Mouse (Mus musculus) liver, embryonic 15.5 days (tissue): ENCODE measurements around the gene Rasd1. TPM values are rescaled to one million over a fixed set of nuclear protein-coding genes. Genes with fewer than 3 reads are reported as not detected.

Experiments
- ATAC-seq: fragments of 200-750 bp; cut with Nextera tagmentation; 2 replicates; pipeline ENCODE4 v1.8.0; 2017; ENCODE audit warnings: moderate number of reproducible peaks, mild to moderate bottlenecking, moderate library complexity; ENCODE audit not compliant: insufficient read depth
- H3K27ac ChIP-seq: fragments of 300-500 bp; sonication (generic); replicated peaks from 2 replicates; pipeline ENCODE4 v1.5.1; 2015; ENCODE audit warnings: mild to moderate bottlenecking, inconsistent platforms
- H3K27me3 ChIP-seq: fragments of 300-500 bp; sonication (generic); 2 replicates; pipeline ENCODE4 v1.6.1; 2015; ENCODE audit warnings: mild to moderate bottlenecking, inconsistent platforms
- H3K36me3 ChIP-seq: fragments of 300-500 bp; sonication (generic); replicated peaks from 2 replicates; pipeline ENCODE4 v1.6.1; 2015; ENCODE audit warnings: moderate library complexity, mild to moderate bottlenecking, inconsistent platforms
- H3K4me1 ChIP-seq: fragments of 300-500 bp; sonication (generic); replicated peaks from 2 replicates; pipeline ENCODE4 v1.6.1; 2015; ENCODE audit warnings: inconsistent platforms
- H3K4me2 ChIP-seq: fragments of 300-500 bp; sonication (generic); 2 replicates; pipeline ENCODE4 v1.6.1; 2015; ENCODE audit warnings: moderate library complexity, mild to moderate bottlenecking, inconsistent platforms
- H3K4me3 ChIP-seq: fragments of 300-500 bp; sonication (generic); replicated peaks from 2 replicates; pipeline ENCODE4 v1.5.1; 2015; ENCODE audit warnings: mild to moderate bottlenecking, inconsistent platforms
- H3K9ac ChIP-seq: fragments of 300-500 bp; sonication (generic); 2 replicates; pipeline ENCODE4 v1.6.1; 2015; ENCODE audit warnings: moderate library complexity, mild to moderate bottlenecking, inconsistent platforms
- H3K9me3 ChIP-seq: fragments of 300-500 bp; sonication (generic); replicated peaks from 2 replicates; pipeline ENCODE4 v1.6.1; 2016; ENCODE audit warnings: inconsistent platforms
- WGBS: fragments of 180-500 bp; shearing (Covaris S2); methylation state at CpG from one replicate; pipeline ENCODE4 v1.1.7; 2015; ENCODE audit warnings: mixed read lengths; ENCODE audit not compliant: insufficient replicate concordance; 5-methylcytosine and 5-hydroxymethylcytosine counted together
- polyA plus RNA-seq: library from polyadenylated mRNA; unstranded; fragments of >200 nt; fragmentation: Nextera tagmentation; extraction: Ambion mirVana; gene quantifications from 2 replicates; pipeline ENCODE4 v1.2.1, GENCODE M21; 2015

Rasd1 gene
- polyA plus RNA-seq, 1 experiment from 2014 or later: 0.96 TPM

GRCm38 (mm10) chr11:59973389-59973788 is 8.6 kb upstream of the Rasd1 start:
- H3K27me3 ChIP-seq: no peaks in the 10 kb centered on the region
- H3K4me1 ChIP-seq: no peaks in the 10 kb centered on the region
- 61% methylated on average over 5 of the region's 5 CpGs for WGBS
- H3K9ac ChIP-seq: no peak overlapping the region
- H3K4me2 ChIP-seq: no peak overlapping the region
- H3K36me3 ChIP-seq: no peaks in the 10 kb centered on the region
- no peak overlapping the region for H3K4me3 ChIP-seq
- no peak overlapping the region for H3K27ac ChIP-seq
- no peaks in the 10 kb centered on the region for H3K9me3 ChIP-seq
- no peak for ATAC-seq

GRCm38 (mm10) chr11:59971691-59972090 is 6.9 kb upstream of the Rasd1 start:
- H3K9ac ChIP-seq: no peak overlapping the region
- H3K9me3 ChIP-seq: no peaks in the 10 kb centered on the region
- no peak overlapping the region for H3K4me2 ChIP-seq
- no peaks in the 10 kb centered on the region for H3K4me1 ChIP-seq
- no peaks in the 10 kb centered on the region for H3K36me3 ChIP-seq
- no peaks in the 10 kb centered on the region for H3K27me3 ChIP-seq
- no peak overlapping the region for H3K4me3 ChIP-seq
- no peak for ATAC-seq
- no peak overlapping the region for H3K27ac ChIP-seq
- 60% methylated on average over 2 of the region's 2 CpGs for WGBS

GRCm38 (mm10) chr11:59970780-59971179 is 6.0 kb upstream of the Rasd1 start:
- Histone ChIP-seq H3K4me3 (no peak overlapping the region), H3K4me2 (no peak overlapping the region), H3K9ac (no peak overlapping the region), H3K27me3 (peaks cover 7% of the 10 kb centered on the region; the same call in 1 of the 2 replicates), H3K9me3 (no peaks in the 10 kb centered on the region), H3K4me1 (peaks cover 2% of the 10 kb centered on the region; the same call in 1 of the 2 replicates), H3K27ac (no peak overlapping the region), H3K36me3 (no peaks in the 10 kb centered on the region)
- WGBS: 60% methylated on average over 5 of the region's 5 CpGs
- ATAC-seq: no peak

DNA sequence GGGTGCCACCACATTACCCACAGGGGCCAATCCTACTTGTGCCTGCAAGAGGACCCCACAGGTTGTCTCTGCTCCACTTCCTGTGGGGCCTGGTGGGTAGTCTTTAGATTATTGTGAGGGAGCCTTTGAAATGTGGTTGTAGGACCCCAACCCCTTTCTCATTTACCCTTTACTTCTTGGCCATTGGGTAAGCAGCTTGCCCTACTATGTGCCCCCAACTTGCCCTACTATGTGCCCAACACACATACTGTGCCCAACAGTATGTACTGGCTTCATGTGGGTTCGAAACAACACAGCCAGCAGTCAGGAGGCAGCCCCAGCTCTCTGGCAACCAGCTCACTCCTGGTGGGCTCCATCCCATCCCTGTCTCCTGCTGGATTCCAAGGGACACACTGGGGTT is 3.0 kb upstream of the Rasd1 start:
- ATAC-seq: no peak
- no peaks in the 10 kb centered on the region for H3K9me3 ChIP-seq
- peaks cover 27% of the 10 kb centered on the region for H3K4me1 ChIP-seq
- no peak overlapping the region for H3K9ac ChIP-seq
- 0 out of 2 replicates have a peak, but pooled peaks cover 2% of the 10 kb centered on the region for H3K36me3 ChIP-seq
- H3K27ac ChIP-seq: no peak overlapping the region
- no peak overlapping the region for H3K4me3 ChIP-seq
- 68% methylated on average over 1 of the region's 1 CpGs for WGBS
- H3K27me3 ChIP-seq: peaks cover 32% of the 10 kb centered on the region
- H3K4me2 ChIP-seq: no peak overlapping the region

GRCm38 (mm10) chr11:59966102-59966483 is 1.3 kb upstream of the Rasd1 start:
- Histone ChIP-seq H3K9me3 (no peaks in the 10 kb centered on the region), H3K27ac (no peak overlapping the region), H3K4me1 (peaks cover 27% of the 10 kb centered on the region), H3K4me2 (no peak overlapping the region), H3K9ac (no peak overlapping the region), H3K27me3 (peaks cover 38% of the 10 kb centered on the region), H3K4me3 (no peak overlapping the region), H3K36me3 (peaks cover 12% of the 10 kb centered on the region)
- WGBS: 27% methylated on average over 4 of the region's 4 CpGs
- ATAC-seq: no peak

DNA sequence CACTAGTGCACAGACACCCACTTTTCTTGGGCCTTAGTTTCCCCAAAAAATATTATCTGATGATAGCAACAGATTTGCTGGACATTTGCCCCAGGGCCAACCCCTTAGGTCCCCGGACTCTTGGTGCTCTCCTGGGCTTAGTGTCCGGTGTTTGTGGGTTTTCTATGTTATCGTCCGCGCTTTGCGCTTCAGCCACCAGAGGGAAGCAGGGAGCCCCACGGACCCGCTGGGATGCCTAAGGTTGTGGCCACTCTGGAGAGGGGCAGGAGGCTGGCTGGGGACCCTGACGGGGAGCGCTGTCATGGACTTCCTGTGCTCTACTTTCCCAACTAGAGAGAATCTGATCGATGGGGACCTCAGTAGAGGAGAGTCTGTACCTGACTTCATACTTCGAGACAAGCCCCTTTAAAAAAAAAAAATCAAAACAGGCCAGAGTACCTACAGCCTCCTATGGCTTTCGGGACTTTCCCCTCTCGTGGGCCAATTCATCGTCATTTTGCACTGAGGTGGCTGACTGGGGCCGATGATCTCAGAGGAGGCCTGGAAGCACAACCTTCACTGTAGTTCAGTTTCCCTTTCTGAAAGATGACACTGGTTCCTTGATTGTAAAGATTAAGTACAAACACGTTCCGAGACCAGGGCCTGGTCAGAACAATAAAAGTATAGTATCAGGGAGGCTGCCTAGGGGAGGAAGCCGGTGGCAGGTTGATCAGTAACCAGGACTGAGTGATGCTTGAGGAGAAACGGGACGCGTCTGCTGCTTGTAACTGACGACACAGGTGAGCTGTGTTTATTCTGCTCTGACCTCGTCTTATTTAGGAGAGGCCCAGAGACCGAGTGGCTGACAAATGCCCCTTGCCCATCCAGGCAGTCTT is 720 bp upstream of the Rasd1 start:
- peak overlapping the region; percentile 23; the same call in 1 of the 2 replicates for H3K9ac ChIP-seq
- WGBS: 23% methylated on average over 25 of the region's 25 CpGs
- H3K4me2 ChIP-seq: peak overlapping the region; percentile 86
- ATAC-seq: peak; percentile 73
- peak overlapping the region; percentile 54 for H3K4me3 ChIP-seq
- peaks cover 28% of the 10 kb centered on the region for H3K4me1 ChIP-seq
- no peaks in the 10 kb centered on the region for H3K9me3 ChIP-seq
- no peak overlapping the region for H3K27ac ChIP-seq
- H3K27me3 ChIP-seq: peaks cover 38% of the 10 kb centered on the region
- H3K36me3 ChIP-seq: peaks cover 18% of the 10 kb centered on the region

- H3K4me1 ChIP-seq: peaks cover 30% of the 10 kb centered on the region
- H3K9ac ChIP-seq: peak overlapping the region; percentile 23
- H3K9me3 ChIP-seq: no peaks in the 10 kb centered on the region
- H3K27me3 ChIP-seq: peaks cover 38% of the 10 kb centered on the region
- peak overlapping the region; percentile 86 for H3K4me2 ChIP-seq
- peak; percentile 8; the same call in 1 of the 2 replicates for ATAC-seq
- peaks cover 21% of the 10 kb centered on the region for H3K36me3 ChIP-seq
- no peak overlapping the region for H3K27ac ChIP-seq
- 2% methylated on average over 33 of the region's 33 CpGs for WGBS
- peak overlapping the region; percentile 54 for H3K4me3 ChIP-seq
Observed at GRCm38 (mm10) chr11:59964163-59964758, 483 bp downstream of the Rasd1 start.

DNA sequence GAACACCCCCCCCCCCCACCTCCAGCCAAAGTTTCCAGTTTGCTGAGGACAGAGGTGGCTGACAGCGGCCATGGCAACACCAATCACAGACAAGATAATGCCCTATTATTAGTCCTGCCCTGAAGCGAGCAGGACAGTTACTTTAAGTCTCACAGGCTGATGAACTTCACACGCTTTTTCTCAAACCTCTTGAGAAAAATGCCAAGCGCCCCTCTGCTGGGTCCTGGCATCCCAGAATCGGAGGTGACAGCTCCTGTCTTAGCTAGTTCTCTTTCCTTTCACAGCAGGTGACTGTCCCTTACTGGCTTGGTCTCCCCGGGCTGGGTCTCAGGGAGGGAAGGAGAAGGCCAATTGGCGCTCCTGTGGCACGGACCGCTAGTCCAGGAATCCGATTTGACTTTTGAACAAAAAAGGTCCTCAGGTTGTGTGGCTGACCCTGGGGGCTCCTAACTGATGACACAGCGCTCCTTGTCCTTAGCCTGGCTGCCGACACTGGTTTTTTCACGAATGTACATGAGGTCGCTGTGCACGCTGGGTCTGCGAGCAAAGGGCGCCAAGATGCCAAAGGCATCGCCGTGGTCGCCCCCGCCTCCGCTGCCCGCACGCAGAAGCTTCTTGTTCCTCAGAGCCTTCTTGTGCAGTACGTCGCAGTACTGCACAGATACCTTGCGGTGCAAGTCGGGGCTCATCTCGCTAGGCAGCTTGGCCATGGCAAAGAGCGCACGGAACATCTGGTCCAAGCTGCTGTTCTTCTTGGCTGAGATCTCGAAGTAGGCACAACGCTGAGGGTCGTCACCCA is 1.2 kb downstream of the Rasd1 start:
- Histone ChIP-seq H3K27me3 (peaks cover 38% of the 10 kb centered on the region), H3K4me2 (peak overlapping the region; percentile 86), H3K9me3 (no peaks in the 10 kb centered on the region), H3K36me3 (peaks cover 21% of the 10 kb centered on the region), H3K27ac (no peak overlapping the region), H3K4me1 (peaks cover 30% of the 10 kb centered on the region), H3K4me3 (peak overlapping the region; percentile 54), H3K9ac (no peak overlapping the region)
- WGBS: 12% methylated on average over 34 of the region's 34 CpGs
- no peak for ATAC-seq

DNA sequence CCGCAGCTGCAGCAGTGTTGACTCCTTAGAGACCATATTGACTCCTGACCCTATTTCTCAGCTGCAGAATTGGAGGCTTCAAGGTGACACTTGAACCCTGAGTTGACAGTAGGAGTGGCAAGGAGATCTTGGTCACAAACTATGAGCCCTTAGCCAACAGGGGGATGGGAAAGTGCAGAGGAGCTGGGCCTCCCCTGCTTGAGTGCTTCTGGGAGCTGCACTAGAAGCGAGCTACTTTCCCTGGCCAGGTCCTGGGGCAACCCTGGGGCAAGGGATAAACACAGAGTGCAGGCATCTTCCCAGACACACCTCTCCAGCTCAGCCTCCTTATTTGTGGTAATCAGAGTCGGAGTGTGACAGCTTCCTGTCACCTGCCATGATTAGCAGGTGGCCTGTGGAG is 2.2 kb downstream of the Rasd1 start:
- H3K27ac ChIP-seq: no peak overlapping the region
- peaks cover 38% of the 10 kb centered on the region for H3K27me3 ChIP-seq
- ATAC-seq: no peak
- no peak overlapping the region for H3K4me2 ChIP-seq
- peaks cover 30% of the 10 kb centered on the region for H3K4me1 ChIP-seq
- H3K4me3 ChIP-seq: no peak overlapping the region
- H3K36me3 ChIP-seq: peaks cover 21% of the 10 kb centered on the region
- WGBS: 72% methylated on average over 3 of the region's 3 CpGs
- H3K9me3 ChIP-seq: no peaks in the 10 kb centered on the region
- no peak overlapping the region for H3K9ac ChIP-seq

- Histone ChIP-seq H3K9me3 (no peaks in the 10 kb centered on the region), H3K4me2 (no peak overlapping the region), H3K27ac (no peak overlapping the region), H3K4me3 (no peak overlapping the region), H3K27me3 (peaks cover 36% of the 10 kb centered on the region), H3K9ac (no peak overlapping the region), H3K4me1 (peaks cover 30% of the 10 kb centered on the region), H3K36me3 (peaks cover 21% of the 10 kb centered on the region)
- ATAC-seq: no peak
- WGBS: 69% methylated on average over 9 of the region's 9 CpGs
Observed at GRCm38 (mm10) chr11:59961338-59961875, 3.3 kb downstream of the Rasd1 start.
